Mouse (Mus musculus): ENCODE measurements around the gene Rpa1. TPM values are rescaled to one million over a fixed set of nuclear protein-coding genes. Genes with fewer than 3 reads are reported as not detected.
A peak's percentile ranks its signal among the peaks of the same experiment; 100 is the strongest.

The Rpa1 gene
- total and polyA plus RNA-seq, 2 experiments from 2014 or later = 51.1 to 66.9 TPM

- H3K9me3 ChIP-seq (ENCODE audit: low read length) = no peaks in the 10 kb centered on the region
- DNase-seq (ENCODE audit: low spot score) (peak; percentile 64), ATAC-seq (0 out of 2 replicates have a peak, but pooled peaks have one; percentile 13)
- peak overlapping the region; percentile 8; the same call in 1 of the 2 replicates for H3K27ac ChIP-seq
- H3K4me2 ChIP-seq (ENCODE audit: low read depth, low read length) = peak overlapping the region; percentile 42
- TF ChIP-seq CTCF (IDR thresholded peaks at IDR 0.05; ENCODE audit: low read depth) = peak; percentile 34; the same call in 1 of the 2 replicates
- no peaks in the 10 kb centered on the region for H3K36me3 ChIP-seq (ENCODE audit: insufficient read depth, low read length)
- WGBS = 10% methylated on average over 29 of the region's 29 CpGs
- no peaks in the 10 kb centered on the region for H3K27me3 ChIP-seq (ENCODE audit: insufficient read depth, low read length)
- H3K4me1 ChIP-seq (ENCODE audit: insufficient read depth, low read length) = peaks cover 32% of the 10 kb centered on the region
- H3K4me3 ChIP-seq (ENCODE audit: low read length) = peak overlapping the region; percentile 6
- H3K9ac ChIP-seq (replicated peaks; ENCODE audit: low read length) = no peak overlapping the region; the same call in 1 of the 2 replicates
These were observed 66.5 kb downstream of the Rpa1 start for GRCm38 (mm10) chr11:75281380-75282256.

GRCm38 (mm10) chr11:75280435-75281001, 67.6 kb downstream of the Rpa1 start:
- Histone ChIP-seq H3K4me2 (ENCODE audit: low read depth, low read length) (no peak overlapping the region), H3K4me3 (ENCODE audit: low read length) (no peak overlapping the region), H3K9me3 (ENCODE audit: low read length) (no peaks in the 10 kb centered on the region), H3K4me1 (ENCODE audit: insufficient read depth, low read length) (peaks cover 32% of the 10 kb centered on the region), H3K36me3 (ENCODE audit: insufficient read depth, low read length) (no peaks in the 10 kb centered on the region), H3K9ac (replicated peaks; ENCODE audit: low read length) (no peak overlapping the region), H3K27ac (peak overlapping the region; percentile 8; the same call in 1 of the 2 replicates), H3K27me3 (ENCODE audit: insufficient read depth, low read length) (no peaks in the 10 kb centered on the region)
- 41% methylated on average over 5 of the region's 5 CpGs for whole genome bisulfite sequencing
- DNase-seq (ENCODE audit: low spot score) (no peak), ATAC-seq (no peak)
- TF ChIP-seq CTCF (IDR thresholded peaks at IDR 0.05; ENCODE audit: low read depth) = no peak

- Histone ChIP-seq H3K4me1 (ENCODE audit: insufficient read depth, low read length) (peaks cover 32% of the 10 kb centered on the region), H3K4me2 (ENCODE audit: low read depth, low read length) (no peak overlapping the region), H3K9me3 (ENCODE audit: low read length) (no peaks in the 10 kb centered on the region), H3K36me3 (ENCODE audit: insufficient read depth, low read length) (no peaks in the 10 kb centered on the region), H3K27ac (peak overlapping the region; percentile 18; the same call in 1 of the 2 replicates), H3K9ac (replicated peaks; ENCODE audit: low read length) (no peak overlapping the region), H3K4me3 (ENCODE audit: low read length) (no peak overlapping the region), H3K27me3 (ENCODE audit: insufficient read depth, low read length) (no peaks in the 10 kb centered on the region)
- no peak for TF ChIP-seq CTCF (IDR thresholded peaks at IDR 0.05; ENCODE audit: low read depth)
- ATAC-seq (no peak), DNase-seq (ENCODE audit: low spot score) (no peak)
- WGBS = 38% methylated on average over 5 of the region's 5 CpGs
These were observed 68.1 kb downstream of the Rpa1 start for GRCm38 (mm10) chr11:75280066-75280410.

- WGBS = 10% methylated on average over 16 of the region's 16 CpGs
- ATAC-seq (no peak; the same call in 1 of the 2 replicates), DNase-seq (ENCODE audit: low spot score) (no peak)
- Histone ChIP-seq H3K9me3 (ENCODE audit: low read length) (no peaks in the 10 kb centered on the region), H3K9ac (replicated peaks; ENCODE audit: low read length) (no peak overlapping the region), H3K4me3 (ENCODE audit: low read length) (peak overlapping the region; percentile 6; the same call in 1 of the 2 replicates), H3K27ac (peak overlapping the region; percentile 18; the same call in 1 of the 2 replicates), H3K4me2 (ENCODE audit: low read depth, low read length) (peak overlapping the region; percentile 38), H3K27me3 (ENCODE audit: insufficient read depth, low read length) (no peaks in the 10 kb centered on the region), H3K36me3 (ENCODE audit: insufficient read depth, low read length) (no peaks in the 10 kb centered on the region), H3K4me1 (ENCODE audit: insufficient read depth, low read length) (peaks cover 34% of the 10 kb centered on the region)
- TF ChIP-seq CTCF (IDR thresholded peaks at IDR 0.05; ENCODE audit: low read depth) = no peak
These were observed 68.6 kb downstream of the Rpa1 start for GRCm38 (mm10) chr11:75279342-75280065.

- ATAC-seq (no peak), DNase-seq (ENCODE audit: low spot score) (no peak)
- peaks cover 38% of the 10 kb centered on the region for H3K4me1 ChIP-seq (ENCODE audit: insufficient read depth, low read length)
- H3K9me3 ChIP-seq (ENCODE audit: low read length) = no peaks in the 10 kb centered on the region
- no peak overlapping the region for H3K9ac ChIP-seq (replicated peaks; ENCODE audit: low read length)
- H3K27me3 ChIP-seq (ENCODE audit: insufficient read depth, low read length) = no peaks in the 10 kb centered on the region
- 19% methylated on average over 4 of the region's 4 CpGs for WGBS
- H3K36me3 ChIP-seq (ENCODE audit: insufficient read depth, low read length) = no peaks in the 10 kb centered on the region
- peak overlapping the region; percentile 6; the same call in 1 of the 2 replicates for H3K4me3 ChIP-seq (ENCODE audit: low read length)
- H3K27ac ChIP-seq = no peak overlapping the region
- H3K4me2 ChIP-seq (ENCODE audit: low read depth, low read length) = peak overlapping the region; percentile 38
- no peak for TF ChIP-seq CTCF (IDR thresholded peaks at IDR 0.05; ENCODE audit: low read depth)
These were observed 69.1 kb downstream of the Rpa1 start for GRCm38 (mm10) chr11:75279013-75279341.

- WGBS = 45% methylated on average over 7 of the region's 7 CpGs
- Histone ChIP-seq H3K4me1 (ENCODE audit: insufficient read depth, low read length) (peaks cover 45% of the 10 kb centered on the region), H3K27me3 (ENCODE audit: insufficient read depth, low read length) (no peaks in the 10 kb centered on the region), H3K4me3 (ENCODE audit: low read length) (no peak overlapping the region), H3K36me3 (ENCODE audit: insufficient read depth, low read length) (no peaks in the 10 kb centered on the region), H3K4me2 (ENCODE audit: low read depth, low read length) (no peak overlapping the region), H3K9ac (replicated peaks; ENCODE audit: low read length) (no peak overlapping the region), H3K27ac (no peak overlapping the region), H3K9me3 (ENCODE audit: low read length) (no peaks in the 10 kb centered on the region)
- ATAC-seq (no peak), DNase-seq (ENCODE audit: low spot score) (no peak)
- TF ChIP-seq CTCF (IDR thresholded peaks at IDR 0.05; ENCODE audit: low read depth) = no peak
These were observed 70.0 kb downstream of the Rpa1 start for GRCm38 (mm10) chr11:75278115-75278514.
